Mouse (Mus musculus): ENCODE results near the gene Lpar5.

DNA sequence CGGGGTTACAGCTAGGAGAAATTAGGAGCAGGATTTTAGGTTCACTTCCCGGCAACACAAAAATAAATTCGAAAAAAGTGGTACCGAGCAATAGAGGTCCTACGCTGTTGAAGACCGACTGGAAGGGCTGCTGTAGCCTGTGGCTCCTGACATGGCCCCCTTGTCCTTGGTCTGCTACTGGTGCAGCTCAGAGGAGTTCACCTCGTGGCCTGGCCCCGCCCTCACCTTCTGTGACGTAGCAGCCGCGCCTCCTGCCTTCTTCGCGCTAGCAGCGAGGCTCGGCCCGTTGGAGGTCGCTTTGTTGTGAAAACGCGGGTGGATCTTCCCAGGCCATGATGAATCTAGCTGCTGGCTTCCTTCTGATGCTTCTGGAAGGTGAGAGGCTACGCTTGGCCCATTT lies 18.0 kb upstream of the Lpar5 start, which contains the start of gene Acrbp:
- TF ChIP-seq GATA1 (IDR thresholded peaks at IDR 0.05; ENCODE audit: borderline replicate concordance, low read length), result no peak
- no peak for TF ChIP-seq FLI1 (IDR thresholded peaks at IDR 0.05; ENCODE audit: low read length)
